Mouse (Mus musculus): ENCODE data around the gene Mapk9.

- TF ChIP-seq CTCF (IDR thresholded peaks at IDR 0.05; ENCODE audit: extremely low read depth, insufficient read depth, insufficient read length, insufficient replicate concordance) (no peak), POLR2A (IDR thresholded peaks at IDR 0.05; ENCODE audit: low read depth, low read length) (no peak)
Observed at GRCm38 (mm10) chr11:49841886-49842285, 4.7 kb upstream of the Mapk9 start.

Data from spleen, adult 2 months (tissue).